Mouse (Mus musculus): ENCODE results near the gene Ahsa1. TPM values are rescaled to one million over a fixed set of nuclear protein-coding genes. Genes with fewer than 3 reads are reported as not detected.
A peak's percentile ranks its signal among the peaks of the same experiment; 100 is the strongest.
"Not testable (repeated sequence)": the region's sequence is repeated elsewhere in the genome, so short reads cannot be mapped to it uniquely, and the experiment has no call there.

Ahsa1 gene
- polyA plus RNA-seq, 1 experiment from 2014 or later, result 101 TPM

GRCm38 (mm10) chr12:87260562-87260961 is 5.7 kb upstream of the Ahsa1 start:
- Histone ChIP-seq H3K27me3 (replicated peaks; ENCODE audit: insufficient read depth, low read length) (no peaks in the 10 kb centered on the region), H3K27ac (ENCODE audit: low read length) (no peak overlapping the region), H3K9ac (replicated peaks; ENCODE audit: low read depth) (no peak overlapping the region), H3K4me2 (replicated peaks; ENCODE audit: low read depth, low read length) (no peak overlapping the region), H3K9me3 (ENCODE audit: low read length) (no peaks in the 10 kb centered on the region), H3K4me1 (ENCODE audit: insufficient read depth, low read depth, low read length) (no peaks in the 10 kb centered on the region), H3K4me3 (ENCODE audit: low read depth, low read length) (no peak overlapping the region), H3K36me3 (ENCODE audit: insufficient read depth, low read length) (peaks cover 18% of the 10 kb centered on the region; the same call in 1 of the 2 replicates)
- ATAC-seq (no peak), DNase-seq (ENCODE audit: low spot score) (no peak)
- 97% methylated on average over 8 of the region's 8 CpGs for WGBS
- TF ChIP-seq EP300 (IDR thresholded peaks at IDR 0.05), result no peak
- no peak for TF ChIP-seq CTCF (IDR thresholded peaks at IDR 0.05)

GRCm38 (mm10) chr12:87265444-87265843 is 835 bp upstream of the Ahsa1 start:
- H3K9me3 ChIP-seq (ENCODE audit: low read length), result no peaks in the 10 kb centered on the region
- no peaks in the 10 kb centered on the region for H3K4me1 ChIP-seq (ENCODE audit: insufficient read depth, low read depth, low read length)
- no peak overlapping the region for H3K27ac ChIP-seq (ENCODE audit: low read length)
- peak overlapping the region; percentile 73 for H3K4me2 ChIP-seq (replicated peaks; ENCODE audit: low read depth, low read length)
- no peaks in the 10 kb centered on the region for H3K27me3 ChIP-seq (replicated peaks; ENCODE audit: insufficient read depth, low read length)
- TF ChIP-seq EP300 (IDR thresholded peaks at IDR 0.05) (no peak), CTCF (IDR thresholded peaks at IDR 0.05) (no peak)
- H3K36me3 ChIP-seq (ENCODE audit: insufficient read depth, low read length), result peaks cover 12% of the 10 kb centered on the region
- 17% methylated on average over 11 of the region's 11 CpGs for WGBS
- ATAC-seq (no peak), DNase-seq (ENCODE audit: low spot score) (no peak)
- peak overlapping the region; percentile 87 for H3K4me3 ChIP-seq (ENCODE audit: low read depth, low read length)
- peak overlapping the region; percentile 80 for H3K9ac ChIP-seq (replicated peaks; ENCODE audit: low read depth)

- ATAC-seq (peak; percentile 32), DNase-seq (ENCODE audit: low spot score) (peak; percentile 41)
- TF ChIP-seq EP300 (IDR thresholded peaks at IDR 0.05) (no peak), CTCF (IDR thresholded peaks at IDR 0.05) (no peak)
- under 1% methylated on average over 31 of the region's 31 CpGs for WGBS
- peak overlapping the region; percentile 80 for H3K9ac ChIP-seq (replicated peaks; ENCODE audit: low read depth)
- no peaks in the 10 kb centered on the region for H3K27me3 ChIP-seq (replicated peaks; ENCODE audit: insufficient read depth, low read length)
- peak overlapping the region; percentile 85 for H3K27ac ChIP-seq (ENCODE audit: low read length)
- peak overlapping the region; percentile 81 for H3K4me2 ChIP-seq (replicated peaks; ENCODE audit: low read depth, low read length)
- peak overlapping the region; percentile 87 for H3K4me3 ChIP-seq (ENCODE audit: low read depth, low read length)
- peaks cover 25% of the 10 kb centered on the region; the same call in 1 of the 2 replicates for H3K36me3 ChIP-seq (ENCODE audit: insufficient read depth, low read length)
- no peaks in the 10 kb centered on the region for H3K9me3 ChIP-seq (ENCODE audit: low read length)
- H3K4me1 ChIP-seq (ENCODE audit: insufficient read depth, low read depth, low read length), result no peaks in the 10 kb centered on the region
Observed at GRCm38 (mm10) chr12:87266827-87267603, 736 bp downstream of the Ahsa1 start.

- no peak overlapping the region for H3K27ac ChIP-seq (ENCODE audit: low read length)
- ATAC-seq (no peak), DNase-seq (ENCODE audit: low spot score) (peak; percentile 54)
- TF ChIP-seq CTCF (IDR thresholded peaks at IDR 0.05) (peak; percentile 72), EP300 (IDR thresholded peaks at IDR 0.05) (no peak)
- H3K4me3 ChIP-seq (ENCODE audit: low read depth, low read length), result peak overlapping the region; percentile 87; the same call in 1 of the 2 replicates
- H3K4me1 ChIP-seq (ENCODE audit: insufficient read depth, low read depth, low read length), result no peaks in the 10 kb centered on the region
- H3K36me3 ChIP-seq (ENCODE audit: insufficient read depth, low read length), result peaks cover 32% of the 10 kb centered on the region; the same call in 1 of the 2 replicates
- H3K9me3 ChIP-seq (ENCODE audit: low read length), result no peaks in the 10 kb centered on the region
- 19% methylated on average over 4 of the region's 4 CpGs for WGBS
- peak overlapping the region; percentile 81 for H3K4me2 ChIP-seq (replicated peaks; ENCODE audit: low read depth, low read length)
- H3K27me3 ChIP-seq (replicated peaks; ENCODE audit: insufficient read depth, low read length), result no peaks in the 10 kb centered on the region
- H3K9ac ChIP-seq (replicated peaks; ENCODE audit: low read depth), result no peak overlapping the region
Observed at GRCm38 (mm10) chr12:87267682-87268081, 1.4 kb downstream of the Ahsa1 start.

GRCm38 (mm10) chr12:87274853-87275831 is 8.9 kb downstream of the Ahsa1 start:
- TF ChIP-seq CTCF (IDR thresholded peaks at IDR 0.05), result no peak
- no peak for TF ChIP-seq EP300 (IDR thresholded peaks at IDR 0.05)
- Histone ChIP-seq H3K4me1 (ENCODE audit: insufficient read depth, low read depth, low read length) (no peaks in the 10 kb centered on the region), H3K27me3 (replicated peaks; ENCODE audit: insufficient read depth, low read length) (no peaks in the 10 kb centered on the region), H3K4me2 (replicated peaks; ENCODE audit: low read depth, low read length) (no peak overlapping the region), H3K4me3 (ENCODE audit: low read depth, low read length) (no peak overlapping the region), H3K27ac (ENCODE audit: low read length) (no peak overlapping the region), H3K9ac (replicated peaks; ENCODE audit: low read depth) (no peak overlapping the region), H3K36me3 (ENCODE audit: insufficient read depth, low read length) (peaks cover 42% of the 10 kb centered on the region), H3K9me3 (ENCODE audit: low read length) (no peaks in the 10 kb centered on the region)
- no peak for DNase-seq (ENCODE audit: low spot score)
- WGBS, result 81% methylated on average over 9 of the region's 9 CpGs
- ATAC-seq, result no peak

- H3K4me3 ChIP-seq (ENCODE audit: low read depth, low read length); H3K4me2 ChIP-seq (replicated peaks; ENCODE audit: low read depth, low read length); ATAC-seq; H3K27ac ChIP-seq (ENCODE audit: low read length); H3K4me1 ChIP-seq (ENCODE audit: insufficient read depth, low read depth, low read length); H3K9ac ChIP-seq (replicated peaks; ENCODE audit: low read depth); H3K9me3 ChIP-seq (ENCODE audit: low read length); DNase-seq (ENCODE audit: low spot score); H3K27me3 ChIP-seq (replicated peaks; ENCODE audit: insufficient read depth, low read length): not testable (repeated sequence)
- 75% methylated on average over 4 of the region's 4 CpGs for WGBS
- H3K36me3 ChIP-seq (ENCODE audit: insufficient read depth, low read length), result peaks cover 21% of the 10 kb centered on the region
Observed at GRCm38 (mm10) chr12:87277251-87277650, 11.0 kb downstream of the Ahsa1 start.
